Mouse (Mus musculus) cortical plate, adult 2 months (tissue): ENCODE measurements around the gene Grm8.

Experiments used
- CTCF ChIP-seq: fragments of 200-500 bp; IDR thresholded peaks from 2 replicates; pipeline ENCODE4 v1.5.1; 2011; ENCODE audit warnings: mild to moderate bottlenecking, control low read depth, low read length; ENCODE audit not compliant: insufficient read depth; ENCODE audit errors: extremely low read depth
- POLR2A ChIP-seq: fragments of 200-500 bp; IDR thresholded peaks from 2 replicates; pipeline ENCODE4 v1.6.1; 2011; ENCODE audit warnings: mild to moderate bottlenecking, low read length, control low read depth; ENCODE audit not compliant: insufficient read depth; ENCODE audit errors: extremely low read depth

DNA sequence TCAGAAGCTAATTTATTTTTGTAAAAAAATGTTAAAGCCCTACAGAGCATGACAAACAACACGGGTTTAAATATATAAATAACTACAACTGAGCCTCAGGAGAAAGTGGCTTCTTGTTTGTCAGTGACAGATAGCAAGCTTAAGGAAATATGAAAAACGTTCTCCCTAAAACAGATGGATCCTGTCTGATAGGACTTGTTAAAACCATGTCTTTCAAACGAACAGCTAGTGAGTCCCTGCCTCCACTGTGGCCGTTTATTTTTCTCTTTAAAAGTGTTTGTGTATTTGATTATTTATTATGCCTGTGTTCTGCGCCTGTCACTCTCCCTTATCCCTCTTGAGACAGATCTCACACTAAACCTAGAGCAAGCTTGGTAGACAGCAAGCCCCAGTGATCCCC lies 489.9 kb downstream of the Grm8 start:
- TF ChIP-seq POLR2A: no peak
- no peak for TF ChIP-seq CTCF
